Mouse (Mus musculus) adrenal gland, adult (tissue): ENCODE measurements around the gene Ttl.
A peak's percentile ranks its signal among the peaks of the same experiment; 100 is the strongest.

Source experiments
- DNase-seq, 2 experiments: peaks; one replicate each; pipeline ENCODE4 v3.0.0; 2022 to 2023; ENCODE audit warnings: low spot score in 1 of 2; ENCODE audit not compliant: inconsistent age in 2 of 2

The Ttl gene

GRCm38 (mm10) chr2:129065437-129066282 lies at the start of gene Ttl:
Gene Ttl, plus strand, starts transcription at chr2:129065942.
- DNase-seq, result peak; percentile 83 to 94

- peak; percentile 46 to 79 for DNase-seq
Observed at GRCm38 (mm10) chr2:129020106-129020505, 45.6 kb upstream of the Ttl start.

- peak in 1 of 2 experiments; percentile 82 for DNase-seq
Observed at GRCm38 (mm10) chr2:129024820-129025219, 40.9 kb upstream of the Ttl start.

GRCm38 (mm10) chr2:129035381-129035780 lies 30.4 kb upstream of the Ttl start:
- no peak for DNase-seq

- peak in 1 of 2 experiments; percentile 54 for DNase-seq
Observed at GRCm38 (mm10) chr2:129038426-129038936, 27.3 kb upstream of the Ttl start.

- peak in 1 of 2 experiments; percentile 52 for DNase-seq
Observed at GRCm38 (mm10) chr2:129038937-129039631, 26.7 kb upstream of the Ttl start.

GRCm38 (mm10) chr2:129040567-129040966 lies 25.2 kb upstream of the Ttl start:
- DNase-seq, result no peak

- peak; percentile 78 to 94 for DNase-seq
Observed at GRCm38 (mm10) chr2:129046172-129046845, 19.4 kb upstream of the Ttl start.

GRCm38 (mm10) chr2:129046846-129047196 lies 18.9 kb upstream of the Ttl start:
- DNase-seq, result peak in 1 of 2 experiments; percentile 59

GRCm38 (mm10) chr2:129047811-129048210 lies 17.9 kb upstream of the Ttl start, which contains the start of gene Vinac1:
Gene Vinac1, minus strand, starts transcription at chr2:129048172.
- DNase-seq, result no peak

- no peak for DNase-seq
Observed at GRCm38 (mm10) chr2:129052451-129052983, 13.2 kb upstream of the Ttl start.

- DNase-seq, result peak; percentile 45 to 61
Observed at GRCm38 (mm10) chr2:129055741-129056140, 10.0 kb upstream of the Ttl start.

GRCm38 (mm10) chr2:129056597-129056996 lies 9.1 kb upstream of the Ttl start:
- peak in 1 of 2 experiments; percentile 58 for DNase-seq

GRCm38 (mm10) chr2:129057256-129057655 lies 8.5 kb upstream of the Ttl start:
- DNase-seq, result no peak

- no peak for DNase-seq
Observed at GRCm38 (mm10) chr2:129057920-129058361, 7.8 kb upstream of the Ttl start.

GRCm38 (mm10) chr2:129061456-129062059 lies 4.2 kb upstream of the Ttl start:
- no peak for DNase-seq

GRCm38 (mm10) chr2:129066326-129066725 lies 584 bp downstream of the Ttl start:
- peak; percentile 67 to 88 for DNase-seq

- no peak for DNase-seq
Observed at GRCm38 (mm10) chr2:129070296-129070695, 4.6 kb downstream of the Ttl start.

GRCm38 (mm10) chr2:129078313-129078712 lies 12.6 kb downstream of the Ttl start:
- peak in 1 of 2 experiments; percentile 53 for DNase-seq

- no peak for DNase-seq
Observed at GRCm38 (mm10) chr2:129079194-129079593, 13.5 kb downstream of the Ttl start.
